Mouse (Mus musculus) forelimb bud, embryonic 11.5 days (tissue): ENCODE results near the gene Gprc5b.

Experiments used
- DNase-seq: peaks from one replicate; pipeline ENCODE4 v3.0.0-alpha.2; 2012; ENCODE audit warnings: low read depth, low spot score

Gprc5b gene

GRCm38 (mm10) chr7:118949749-118950148, 45.3 kb downstream of the Gprc5b start:
- no peak for DNase-seq

- DNase-seq = no peak
These were observed 46.2 kb downstream of the Gprc5b start for GRCm38 (mm10) chr7:118948677-118949282.

- no peak for DNase-seq
These were observed 47.8 kb downstream of the Gprc5b start for GRCm38 (mm10) chr7:118947241-118947640.

GRCm38 (mm10) chr7:118944884-118945283, 50.1 kb downstream of the Gprc5b start:
- DNase-seq = peak; percentile 10

GRCm38 (mm10) chr7:118943170-118943569, 51.8 kb downstream of the Gprc5b start:
- no peak for DNase-seq

- DNase-seq = no peak
These were observed 52.7 kb downstream of the Gprc5b start for GRCm38 (mm10) chr7:118942297-118942696.

- no peak for DNase-seq
These were observed 57.3 kb downstream of the Gprc5b start for GRCm38 (mm10) chr7:118937469-118938387.

- DNase-seq = no peak
These were observed 58.2 kb downstream of the Gprc5b start for GRCm38 (mm10) chr7:118936844-118937243.

- DNase-seq = no peak
These were observed 59.7 kb downstream of the Gprc5b start for GRCm38 (mm10) chr7:118935306-118935705.

- no peak for DNase-seq
These were observed 63.3 kb downstream of the Gprc5b start for GRCm38 (mm10) chr7:118931502-118932395.

- no peak for DNase-seq
These were observed 65.3 kb downstream of the Gprc5b start for GRCm38 (mm10) chr7:118929601-118930311.

GRCm38 (mm10) chr7:118928916-118929315, 66.1 kb downstream of the Gprc5b start:
- DNase-seq = no peak

GRCm38 (mm10) chr7:118928316-118928715, 66.7 kb downstream of the Gprc5b start:
- DNase-seq = no peak

GRCm38 (mm10) chr7:118927279-118927678, 67.7 kb downstream of the Gprc5b start:
- DNase-seq = no peak

GRCm38 (mm10) chr7:118926516-118927260, 68.3 kb downstream of the Gprc5b start:
- DNase-seq = no peak

- DNase-seq = no peak
These were observed 69.5 kb downstream of the Gprc5b start for GRCm38 (mm10) chr7:118925547-118925946.

GRCm38 (mm10) chr7:118922441-118923202, 72.4 kb downstream of the Gprc5b start:
- no peak for DNase-seq
